Mouse (Mus musculus): ENCODE data around the gene Als2. TPM values are rescaled to one million over a fixed set of nuclear protein-coding genes. Genes with fewer than 3 reads are reported as not detected.

The Als2 gene
- polyA plus RNA-seq, 1 experiment from 2014 or later, result 13.1 TPM

DNA sequence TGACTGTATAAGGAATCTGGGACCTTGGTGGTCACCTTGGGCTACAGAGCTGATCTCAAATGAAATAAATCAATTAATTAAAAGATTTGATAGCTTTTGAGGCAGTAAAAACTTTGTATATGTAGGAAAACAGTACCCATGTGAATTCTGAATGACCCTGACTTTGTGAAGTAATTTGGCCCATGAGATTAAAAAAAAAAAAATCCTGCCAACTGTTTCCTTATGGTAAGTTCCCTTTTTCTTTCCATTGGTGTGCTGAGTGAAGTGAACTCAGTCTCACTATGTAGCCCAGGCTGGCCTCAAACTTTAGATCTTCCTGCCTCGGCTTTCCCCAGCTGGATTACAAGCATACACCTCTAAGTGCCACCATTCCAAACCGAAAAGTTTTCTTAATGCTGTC lies 54.7 kb downstream of the Als2 start:
- ATAC-seq (replicated peaks; ENCODE audit: low FRiP score) (no peak), DNase-seq (ENCODE audit: low spot score) (no peak)
- Histone ChIP-seq H3K36me3 (ENCODE audit: control insufficient read depth, insufficient read depth, low read length) (peaks cover 5% of the 10 kb centered on the region; the same call in 1 of the 2 replicates), H3K4me1 (replicated peaks; ENCODE audit: control insufficient read depth, insufficient read depth, low read length) (no peaks in the 10 kb centered on the region), H3K27me3 (replicated peaks; ENCODE audit: control insufficient read depth, insufficient read depth, low read length) (no peaks in the 10 kb centered on the region), H3K9me3 (ENCODE audit: control insufficient read depth, low read length) (no peaks in the 10 kb centered on the region), H3K4me2 (no peak overlapping the region), H3K4me3 (ENCODE audit: low read depth, low read length) (no peak overlapping the region), H3K27ac (ENCODE audit: low read depth, low read length) (no peak overlapping the region; the same call in 1 of the 2 replicates), H3K9ac (ENCODE audit: low read depth, low read length) (no peak overlapping the region)
- 85% methylated on average over 2 of the region's 2 CpGs for WGBS

DNA sequence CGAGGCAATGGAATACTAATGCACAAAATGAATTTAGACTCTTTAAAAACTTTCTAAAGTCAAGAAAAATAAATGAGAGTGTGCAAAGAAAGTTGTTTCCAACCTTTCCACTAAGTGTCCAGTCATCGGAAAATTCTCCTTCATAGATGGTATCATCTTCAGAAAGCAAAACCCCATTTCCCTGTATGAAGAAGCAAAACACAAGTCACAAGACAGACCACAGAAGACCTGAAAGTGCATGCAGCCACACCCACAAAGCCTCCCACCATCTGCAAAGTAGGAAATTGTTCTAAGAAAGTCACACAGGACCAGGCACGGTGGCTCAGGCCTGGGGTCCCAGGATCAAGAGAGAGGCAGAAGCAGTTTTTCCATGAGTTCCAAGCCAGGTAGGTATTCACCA lies 57.0 kb downstream of the Als2 start:
- no peak overlapping the region for H3K4me3 ChIP-seq (ENCODE audit: low read depth, low read length)
- H3K27me3 ChIP-seq (replicated peaks; ENCODE audit: control insufficient read depth, insufficient read depth, low read length), result no peaks in the 10 kb centered on the region
- ATAC-seq (replicated peaks; ENCODE audit: low FRiP score), result no peak
- no peak overlapping the region for H3K9ac ChIP-seq (ENCODE audit: low read depth, low read length)
- DNase-seq (ENCODE audit: low spot score), result no peak
- no peak overlapping the region for H3K4me2 ChIP-seq
- WGBS, result 82% methylated on average over 3 of the region's 3 CpGs
- H3K4me1 ChIP-seq (replicated peaks; ENCODE audit: control insufficient read depth, insufficient read depth, low read length), result no peaks in the 10 kb centered on the region; the same call in 1 of the 2 replicates
- no peak overlapping the region for H3K27ac ChIP-seq (ENCODE audit: low read depth, low read length)
- H3K36me3 ChIP-seq (ENCODE audit: control insufficient read depth, insufficient read depth, low read length), result peaks cover 5% of the 10 kb centered on the region; the same call in 1 of the 2 replicates
- H3K9me3 ChIP-seq (ENCODE audit: control insufficient read depth, low read length), result no peaks in the 10 kb centered on the region

DNA sequence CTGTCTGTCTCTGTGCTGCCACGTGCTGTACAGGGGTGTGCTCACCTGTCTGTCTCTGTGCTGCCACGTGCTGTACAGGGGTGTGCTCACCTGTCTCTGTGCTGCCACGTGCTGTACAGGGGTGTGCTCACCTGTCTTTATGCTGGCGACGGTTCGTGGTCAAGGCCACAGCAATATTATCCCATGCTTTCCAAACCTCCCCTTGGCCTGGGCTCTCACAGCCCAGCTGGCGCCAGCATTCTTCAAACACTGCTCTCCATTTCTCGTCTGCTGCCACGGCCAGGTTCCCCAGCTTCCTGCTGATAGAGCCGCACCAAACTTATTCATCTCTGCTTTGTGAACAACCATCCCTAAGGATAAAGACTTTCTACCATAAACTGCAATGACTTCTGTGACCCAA lies 58.6 kb downstream of the Als2 start:
- Histone ChIP-seq H3K27ac (ENCODE audit: low read depth, low read length) (no peak overlapping the region), H3K36me3 (ENCODE audit: control insufficient read depth, insufficient read depth, low read length) (peaks cover 4% of the 10 kb centered on the region), H3K9ac (ENCODE audit: low read depth, low read length) (no peak overlapping the region), H3K9me3 (ENCODE audit: control insufficient read depth, low read length) (no peaks in the 10 kb centered on the region), H3K4me1 (replicated peaks; ENCODE audit: control insufficient read depth, insufficient read depth, low read length) (peaks cover 2% of the 10 kb centered on the region), H3K27me3 (replicated peaks; ENCODE audit: control insufficient read depth, insufficient read depth, low read length) (no peaks in the 10 kb centered on the region), H3K4me2 (no peak overlapping the region), H3K4me3 (ENCODE audit: low read depth, low read length) (no peak overlapping the region)
- DNase-seq (ENCODE audit: low spot score), result no peak
- 86% methylated on average over 10 of the region's 10 CpGs for WGBS
- ATAC-seq (replicated peaks; ENCODE audit: low FRiP score), result no peak

DNA sequence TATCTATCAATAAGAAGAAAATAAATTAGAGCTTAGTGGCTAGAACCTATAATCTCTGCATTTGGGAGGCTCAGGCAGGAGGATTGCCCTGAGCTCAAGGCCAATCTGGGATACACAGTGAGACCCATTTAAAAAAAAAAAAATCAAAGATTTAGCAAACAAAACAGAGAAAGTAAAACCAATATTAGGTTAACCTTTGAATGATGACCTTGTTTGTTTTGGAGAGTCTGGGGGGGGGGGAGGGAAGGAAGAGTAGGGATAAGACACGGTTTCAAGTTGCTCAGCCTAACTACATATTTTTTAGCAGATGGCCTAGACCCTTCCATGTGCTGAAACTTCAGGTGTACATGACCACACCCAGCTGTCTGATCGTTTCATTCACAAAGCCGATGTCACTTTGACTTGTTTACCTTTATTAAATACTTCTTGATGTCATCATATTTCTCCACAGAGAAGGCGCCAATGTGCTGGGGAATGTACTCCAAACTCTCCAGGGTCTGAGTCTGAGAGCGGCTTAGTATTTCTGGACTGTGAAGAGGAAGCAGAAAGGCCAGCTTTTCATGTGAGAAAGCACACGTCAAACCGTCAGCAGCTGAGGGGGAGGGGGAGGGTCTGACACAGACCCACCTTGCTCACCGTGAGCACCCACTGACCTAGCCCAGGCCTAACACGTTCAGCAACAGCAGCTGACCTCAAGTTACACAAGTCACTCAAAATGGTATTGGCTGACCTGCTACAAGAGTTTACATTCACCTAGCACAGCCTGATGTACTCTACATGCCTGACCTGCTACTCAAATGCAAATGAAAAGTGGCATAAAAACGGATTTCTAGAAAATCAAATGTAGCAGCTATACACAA lies 62.3 kb downstream of the Als2 start:
- H3K9ac ChIP-seq (ENCODE audit: low read depth, low read length), result no peak overlapping the region
- DNase-seq (ENCODE audit: low spot score) (no peak), ATAC-seq (replicated peaks; ENCODE audit: low FRiP score) (0 out of 2 replicates have a peak, but pooled peaks have one; percentile 43)

DNA sequence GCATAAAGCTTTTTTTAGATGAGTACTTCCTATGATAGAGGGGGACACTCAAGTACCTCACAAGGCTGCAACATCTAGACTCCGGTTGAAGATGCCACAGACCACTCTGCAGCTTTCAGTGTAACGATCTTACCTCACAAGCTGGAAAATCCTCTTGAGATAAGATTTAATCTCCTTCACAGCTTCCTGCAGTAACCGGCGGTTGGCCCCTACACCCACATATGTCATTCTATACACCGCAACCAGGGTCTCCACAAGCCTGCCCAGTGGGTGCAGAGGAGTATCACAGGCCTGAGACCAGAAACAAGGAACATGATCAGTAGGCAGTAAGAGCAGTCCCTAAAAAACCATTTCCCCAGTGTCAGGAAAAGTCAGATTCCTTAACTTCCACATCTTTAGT lies 64.0 kb downstream of the Als2 start:
- H3K4me3 ChIP-seq (ENCODE audit: low read depth, low read length), result no peak overlapping the region
- peaks cover 3% of the 10 kb centered on the region; the same call in 1 of the 2 replicates for H3K36me3 ChIP-seq (ENCODE audit: control insufficient read depth, insufficient read depth, low read length)
- H3K9ac ChIP-seq (ENCODE audit: low read depth, low read length), result no peak overlapping the region
- H3K4me1 ChIP-seq (replicated peaks; ENCODE audit: control insufficient read depth, insufficient read depth, low read length), result peaks cover 21% of the 10 kb centered on the region
- H3K4me2 ChIP-seq, result no peak overlapping the region
- WGBS, result 35% methylated on average over 5 of the region's 5 CpGs
- no peak overlapping the region for H3K27ac ChIP-seq (ENCODE audit: low read depth, low read length)
- DNase-seq (ENCODE audit: low spot score) (no peak), ATAC-seq (replicated peaks; ENCODE audit: low FRiP score) (no peak)
- H3K27me3 ChIP-seq (replicated peaks; ENCODE audit: control insufficient read depth, insufficient read depth, low read length), result no peaks in the 10 kb centered on the region
- no peaks in the 10 kb centered on the region for H3K9me3 ChIP-seq (ENCODE audit: control insufficient read depth, low read length)

More for the DNA sequence above, 62.3 kb downstream of the Als2 start:
- Histone ChIP-seq H3K27me3 (replicated peaks; ENCODE audit: control insufficient read depth, insufficient read depth, low read length) (no peaks in the 10 kb centered on the region), H3K9me3 (ENCODE audit: control insufficient read depth, low read length) (no peaks in the 10 kb centered on the region), H3K27ac (ENCODE audit: low read depth, low read length) (peak overlapping the region; percentile 64; the same call in 1 of the 2 replicates), H3K36me3 (ENCODE audit: control insufficient read depth, insufficient read depth, low read length) (peaks cover 5% of the 10 kb centered on the region), H3K4me1 (replicated peaks; ENCODE audit: control insufficient read depth, insufficient read depth, low read length) (peaks cover 21% of the 10 kb centered on the region), H3K4me2 (no peak overlapping the region; the same call in 1 of the 2 replicates), H3K4me3 (ENCODE audit: low read depth, low read length) (no peak overlapping the region)
- 64% methylated on average over 10 of the region's 10 CpGs for WGBS

DNA sequence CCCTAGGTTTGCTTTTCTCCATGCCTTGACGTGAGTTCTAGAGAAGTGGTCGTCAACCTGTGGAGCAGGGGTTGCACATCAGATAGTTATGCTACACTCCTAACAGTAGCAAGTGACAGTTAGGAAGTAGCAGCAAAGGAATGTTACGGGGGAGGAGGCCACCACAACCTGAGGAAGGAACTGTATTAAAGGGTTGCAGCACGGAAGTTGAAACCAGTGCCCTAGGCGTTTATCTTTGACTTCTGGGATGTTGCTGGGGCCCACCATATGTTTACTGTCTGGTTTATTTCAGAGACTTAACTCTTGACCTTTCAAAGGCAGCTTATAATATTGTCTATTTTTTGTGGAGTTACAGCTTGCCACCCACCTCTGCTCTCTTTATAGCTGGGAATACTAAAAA lies 65.2 kb downstream of the Als2 start:
- Histone ChIP-seq H3K4me3 (ENCODE audit: low read depth, low read length) (no peak overlapping the region), H3K4me1 (replicated peaks; ENCODE audit: control insufficient read depth, insufficient read depth, low read length) (peaks cover 21% of the 10 kb centered on the region), H3K9ac (ENCODE audit: low read depth, low read length) (no peak overlapping the region), H3K36me3 (ENCODE audit: control insufficient read depth, insufficient read depth, low read length) (peaks cover 3% of the 10 kb centered on the region; the same call in 1 of the 2 replicates), H3K4me2 (no peak overlapping the region), H3K9me3 (ENCODE audit: control insufficient read depth, low read length) (no peaks in the 10 kb centered on the region), H3K27ac (ENCODE audit: low read depth, low read length) (no peak overlapping the region; the same call in 1 of the 2 replicates), H3K27me3 (replicated peaks; ENCODE audit: control insufficient read depth, insufficient read depth, low read length) (no peaks in the 10 kb centered on the region)
- no peak for DNase-seq (ENCODE audit: low spot score)
- ATAC-seq (replicated peaks; ENCODE audit: low FRiP score), result no peak
- 20% methylated on average over 5 of the region's 5 CpGs for WGBS

DNA sequence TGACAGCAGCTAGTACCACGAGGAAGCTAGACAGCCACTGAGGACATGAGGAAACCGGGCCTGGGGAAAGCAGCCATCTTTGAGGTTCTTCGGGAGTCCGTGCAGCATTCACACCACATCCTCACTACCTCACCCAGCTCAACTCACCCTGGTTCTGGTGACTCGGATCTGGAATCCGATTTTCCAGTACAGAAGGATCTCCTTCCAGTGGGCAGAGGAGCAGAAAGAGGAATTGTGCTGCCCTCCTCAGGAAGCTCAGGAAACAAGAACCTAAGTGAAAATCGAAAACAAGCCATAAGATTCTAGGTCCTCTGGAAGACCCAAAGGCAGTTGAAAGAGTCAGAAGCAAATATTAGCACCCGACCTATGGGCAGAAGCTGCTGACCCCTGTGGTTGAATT lies 66.7 kb downstream of the Als2 start:
- no peak for DNase-seq (ENCODE audit: low spot score)
- Histone ChIP-seq H3K27ac (ENCODE audit: low read depth, low read length) (no peak overlapping the region), H3K4me1 (replicated peaks; ENCODE audit: control insufficient read depth, insufficient read depth, low read length) (peaks cover 21% of the 10 kb centered on the region), H3K9me3 (ENCODE audit: control insufficient read depth, low read length) (no peaks in the 10 kb centered on the region), H3K36me3 (ENCODE audit: control insufficient read depth, insufficient read depth, low read length) (peaks cover 7% of the 10 kb centered on the region), H3K9ac (ENCODE audit: low read depth, low read length) (no peak overlapping the region), H3K4me3 (ENCODE audit: low read depth, low read length) (no peak overlapping the region), H3K27me3 (replicated peaks; ENCODE audit: control insufficient read depth, insufficient read depth, low read length) (no peaks in the 10 kb centered on the region), H3K4me2 (no peak overlapping the region)
- 71% methylated on average over 8 of the region's 8 CpGs for WGBS
- no peak for ATAC-seq (replicated peaks; ENCODE audit: low FRiP score)

DNA sequence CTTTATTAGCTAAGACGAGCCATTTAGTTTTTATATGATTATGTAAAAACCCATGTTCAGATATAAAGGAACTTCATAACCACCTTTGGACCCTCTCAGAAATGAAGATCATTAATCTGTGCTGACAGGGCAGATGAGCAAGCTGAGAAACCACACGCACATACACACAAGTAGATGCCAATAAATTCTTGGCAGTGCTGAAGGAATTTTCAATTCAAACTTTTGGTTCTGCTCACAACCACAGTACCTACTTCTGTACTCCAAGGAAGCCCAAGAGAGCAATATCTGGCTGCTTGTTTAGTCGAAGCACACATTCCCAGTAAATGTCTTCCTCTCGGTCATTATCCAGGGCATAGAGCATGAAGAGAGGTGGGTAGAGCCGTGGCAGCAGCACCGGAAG lies 67.4 kb downstream of the Als2 start:
- DNase-seq (ENCODE audit: low spot score) (no peak), ATAC-seq (replicated peaks; ENCODE audit: low FRiP score) (no peak)
- Histone ChIP-seq H3K4me3 (ENCODE audit: low read depth, low read length) (no peak overlapping the region), H3K36me3 (ENCODE audit: control insufficient read depth, insufficient read depth, low read length) (peaks cover 7% of the 10 kb centered on the region), H3K27ac (ENCODE audit: low read depth, low read length) (no peak overlapping the region), H3K9ac (ENCODE audit: low read depth, low read length) (no peak overlapping the region), H3K27me3 (replicated peaks; ENCODE audit: control insufficient read depth, insufficient read depth, low read length) (no peaks in the 10 kb centered on the region), H3K4me1 (replicated peaks; ENCODE audit: control insufficient read depth, insufficient read depth, low read length) (peaks cover 21% of the 10 kb centered on the region), H3K4me2 (no peak overlapping the region), H3K9me3 (ENCODE audit: control insufficient read depth, low read length) (no peaks in the 10 kb centered on the region)
- WGBS, result 82% methylated on average over 6 of the region's 6 CpGs

DNA sequence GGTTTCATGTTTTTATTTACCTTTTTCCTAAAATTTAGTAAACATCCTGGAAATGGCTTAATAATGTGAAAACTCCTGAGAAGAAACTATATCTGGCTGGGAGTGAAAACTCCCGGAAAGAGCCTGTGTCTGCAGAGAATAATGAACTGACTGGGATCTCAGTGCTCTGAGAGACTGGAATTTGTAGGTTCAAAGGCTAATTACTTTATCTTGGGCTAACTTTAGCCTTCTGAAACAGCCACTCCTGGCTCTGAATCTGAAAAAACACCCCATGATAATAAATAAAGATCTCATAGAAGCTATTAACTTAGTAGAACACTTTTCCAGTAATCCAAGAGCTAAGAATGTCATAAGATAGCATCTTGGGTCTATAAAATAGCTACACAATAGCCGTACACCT lies 68.5 kb downstream of the Als2 start:
- no peak overlapping the region for H3K4me3 ChIP-seq (ENCODE audit: low read depth, low read length)
- ATAC-seq (replicated peaks; ENCODE audit: low FRiP score), result no peak
- H3K27me3 ChIP-seq (replicated peaks; ENCODE audit: control insufficient read depth, insufficient read depth, low read length), result no peaks in the 10 kb centered on the region
- 54% methylated on average over 2 of the region's 2 CpGs for WGBS
- peaks cover 20% of the 10 kb centered on the region for H3K4me1 ChIP-seq (replicated peaks; ENCODE audit: control insufficient read depth, insufficient read depth, low read length)
- H3K36me3 ChIP-seq (ENCODE audit: control insufficient read depth, insufficient read depth, low read length), result peaks cover 7% of the 10 kb centered on the region
- H3K9me3 ChIP-seq (ENCODE audit: control insufficient read depth, low read length), result no peaks in the 10 kb centered on the region
- no peak overlapping the region for H3K4me2 ChIP-seq
- no peak overlapping the region for H3K9ac ChIP-seq (ENCODE audit: low read depth, low read length)
- H3K27ac ChIP-seq (ENCODE audit: low read depth, low read length), result no peak overlapping the region
- DNase-seq (ENCODE audit: low spot score), result no peak
